Mouse (Mus musculus): ENCODE data around the gene Axin2. TPM values are rescaled to one million over a fixed set of nuclear protein-coding genes. Genes with fewer than 3 reads are reported as not detected.
A peak's percentile ranks its signal among the peaks of the same experiment; 100 is the strongest.

Axin2 gene
- total and polyA plus RNA-seq, 3 experiments = 14.2 to 29.9 (median 16.6) TPM

DNA sequence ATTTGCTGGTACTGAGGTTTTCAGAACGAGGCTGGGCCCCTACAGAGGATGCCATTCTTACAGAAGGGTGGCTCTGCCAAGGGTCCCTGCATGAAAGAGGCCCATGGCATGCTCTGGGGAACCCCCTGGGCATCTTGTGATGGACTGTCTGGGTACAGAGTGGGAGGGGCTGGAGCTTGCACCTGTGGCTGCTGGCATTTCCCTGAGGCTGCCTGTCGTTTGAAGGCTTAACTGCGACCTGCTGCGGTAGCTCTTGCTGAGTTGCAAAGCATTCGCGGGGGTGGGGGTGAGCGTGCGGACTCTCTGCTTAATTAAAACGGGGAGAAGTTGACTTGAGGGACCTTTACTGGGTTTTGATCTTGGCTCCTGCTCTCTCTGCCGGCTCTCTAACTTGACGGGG lies 55.4 kb downstream of the Axin2 start:
- dilution Hi-C loops (cut with MboI; ENCODE audit: extremely low pct_ligation_motif_present, extremely low pct_unique_long_range_greater_than_20kb, low sequenced_read_pairs) = no loop called here
- peaks cover 8 to 44% of the 10 kb centered on the region in 2 experiments for H3K4me1 ChIP-seq (ENCODE audit: control insufficient read depth in 1 of 2, insufficient read depth in 2 of 2)
- H3K9me3 ChIP-seq (replicated peaks; ENCODE audit: low read length) = peaks cover 7% of the 10 kb centered on the region
- no peaks in the 10 kb centered on the region for H3K27me3 ChIP-seq (replicated peaks)
- DNase-seq (ENCODE audit: extremely low read depth) = peak; percentile 66
- H3K4me2 ChIP-seq (ENCODE audit: insufficient read depth, low read depth, poor library complexity, severe bottlenecking) = peak overlapping the region; percentile 96
- H3K79me2 ChIP-seq (replicated peaks; ENCODE audit: control insufficient read depth, extremely low read depth, insufficient read depth, poor library complexity, severe bottlenecking) = no peaks in the 10 kb centered on the region
- no peak overlapping the region for H3K4me3 ChIP-seq (replicated peaks in 1 of 3; ENCODE audit: low read depth in 2 of 3, low read length in 2 of 3, poor library complexity in 1 of 3)
- TF ChIP-seq E2F4 (IDR thresholded peaks at IDR 0.05; ENCODE audit: insufficient replicate concordance, low read depth, low read length) = no peak
- peak; percentile 20; the same call in 1 of the 2 replicates for TF ChIP-seq ELF1 (IDR thresholded peaks at IDR 0.05; ENCODE audit: low read depth, low read length)
- TF ChIP-seq MAFK (IDR thresholded peaks at IDR 0.05; ENCODE audit: insufficient replicate concordance, low read length) = peak; percentile 48; the same call in 1 of the 2 replicates
- no peak for TF ChIP-seq RCOR1 (conservative IDR thresholded peaks at IDR 0.05; ENCODE audit: low read depth, low read length)
- TF ChIP-seq ETS1 (conservative IDR thresholded peaks at IDR 0.05; ENCODE audit: low read depth, low read length) = peak; percentile 26; the same call in 1 of the 2 replicates
- TF ChIP-seq CTCF (conservative IDR thresholded peaks at IDR 0.05 in 1 of 2, IDR thresholded peaks at IDR 0.05 in 1 of 2; ENCODE audit: low read depth in 2 of 2, low read length in 2 of 2) = no peak
- peak; percentile 44; the same call in 1 of the 2 replicates for TF ChIP-seq NELFE (IDR thresholded peaks at IDR 0.05; ENCODE audit: low read depth, low read length)
- no peak for TF ChIP-seq USF1 (IDR thresholded peaks at IDR 0.05; ENCODE audit: low read depth, low read length)
- no peak for TF ChIP-seq PAX5 (IDR thresholded peaks at IDR 0.05; ENCODE audit: low read length)
- TF ChIP-seq MEF2A (IDR thresholded peaks at IDR 0.05; ENCODE audit: borderline replicate concordance, low read depth, low read length) = peak; percentile 17; the same call in 1 of the 2 replicates
- TF ChIP-seq MAX (IDR thresholded peaks at IDR 0.05; ENCODE audit: low read length) = no peak; the same call in 1 of the 2 replicates
- no peak; the same call in 1 of the 2 replicates for TF ChIP-seq CHD2 (IDR thresholded peaks at IDR 0.05; ENCODE audit: low read length)
- peak; percentile 70 for TF ChIP-seq BHLHE40 (IDR thresholded peaks at IDR 0.05; ENCODE audit: low read depth, low read length)
- TF ChIP-seq SIN3A (IDR thresholded peaks at IDR 0.05; ENCODE audit: low read length) = no peak
- peak; percentile 89 for TF ChIP-seq TCF12 (IDR thresholded peaks at IDR 0.05; ENCODE audit: low read depth, low read length)
- TF ChIP-seq MYC (IDR thresholded peaks at IDR 0.05; ENCODE audit: low read depth, low read length) = no peak
- TF ChIP-seq MAZ (IDR thresholded peaks at IDR 0.05; ENCODE audit: low read depth, low read length) = peak; percentile 85
- no peak for TF ChIP-seq POLR2AphosphoS2 (IDR thresholded peaks at IDR 0.05; ENCODE audit: low read depth, low read length)
- no peak for TF ChIP-seq CHD1 (IDR thresholded peaks at IDR 0.05; ENCODE audit: low read depth, low read length)
- peak; percentile 16 for TF ChIP-seq RAD21 (IDR thresholded peaks at IDR 0.05; ENCODE audit: low read depth, low read length)
- TF ChIP-seq EP300 (IDR thresholded peaks at IDR 0.05; ENCODE audit: low read length) = peak; percentile 60; the same call in 1 of the 2 replicates
- no peak for TF ChIP-seq NRF1 (IDR thresholded peaks at IDR 0.05; ENCODE audit: low read depth, low read length)
- TF ChIP-seq ZMIZ1 (IDR thresholded peaks at IDR 0.05; ENCODE audit: low read depth, low read length) = no peak
- TF ChIP-seq USF2 (conservative IDR thresholded peaks at IDR 0.05; ENCODE audit: low read depth, low read length) = no peak
- TF ChIP-seq IRF4 (IDR thresholded peaks at IDR 0.05; ENCODE audit: low read depth, low read length) = peak; percentile 49; the same call in 1 of the 2 replicates
- in situ Hi-C loops (cut with MboI; ENCODE audit: low pct_ligation_motif_present, low pct_unique_long_range_greater_than_20kb, low sequenced_read_pairs) = no loop called here
- no peak overlapping the region for H3K27ac ChIP-seq (ENCODE audit: insufficient read depth, low read depth)
- H3K36me3 ChIP-seq (replicated peaks in 1 of 2; ENCODE audit: control insufficient read depth in 1 of 2, insufficient read depth in 1 of 2, low read length in 1 of 2) = no peaks in the 10 kb centered on the region
- no peak overlapping the region for H3K9ac ChIP-seq (ENCODE audit: insufficient read depth, low read depth)
